Mouse (Mus musculus) left cerebral cortex, postnatal 36 days (tissue): Measurements from ENCODE around the gene Fabp6. TPM values are rescaled to one million over a fixed set of nuclear protein-coding genes. Genes with fewer than 3 reads are reported as not detected.

Source experiments
- DNase-seq, 2 experiments: peaks; one replicate each; pipeline ENCODE4 v3.0.0; 2021 to 2022; ENCODE audit warnings: low spot score in 2 of 2, mixed read lengths in 1 of 2
- intact Hi-C: fragments of 180-260 bp; cut with DNase I; formaldehyde crosslinking; loops from one replicate; pipeline ENCODE4 v1.15.1; 2025
- total RNA-seq, 2 experiments: library from RNA; stranded (reverse); gene quantifications; 2 replicates each; pipeline ENCODE4 v1.2.3; 2021

Fabp6 gene
- not detected for total RNA-seq

DNA sequence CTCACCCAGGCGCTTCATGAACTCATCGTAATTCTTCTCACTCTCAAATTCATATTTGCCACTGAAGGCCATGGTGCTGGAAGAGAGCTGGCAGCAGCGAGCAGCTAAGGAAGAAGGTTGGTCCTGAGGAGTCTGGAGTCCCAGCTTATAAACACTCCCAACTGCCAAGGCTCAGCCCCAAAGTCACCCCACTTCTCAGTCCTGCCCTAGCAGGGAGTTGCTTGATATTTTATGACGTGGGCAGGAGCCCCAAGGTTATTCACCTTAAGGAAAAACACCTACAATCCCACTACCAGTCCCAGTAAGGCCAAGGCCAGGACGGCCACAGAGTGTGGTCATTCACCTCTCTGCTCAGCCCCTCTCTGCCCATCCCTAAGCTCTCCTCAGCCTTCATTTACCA, at the start of gene Fabp6:
Gene Fabp6 (minus strand): TSS at position 101 of the 400 bp plus-strand sequence.
- intact Hi-C loops: no loop called here
- no peak for DNase-seq

DNA sequence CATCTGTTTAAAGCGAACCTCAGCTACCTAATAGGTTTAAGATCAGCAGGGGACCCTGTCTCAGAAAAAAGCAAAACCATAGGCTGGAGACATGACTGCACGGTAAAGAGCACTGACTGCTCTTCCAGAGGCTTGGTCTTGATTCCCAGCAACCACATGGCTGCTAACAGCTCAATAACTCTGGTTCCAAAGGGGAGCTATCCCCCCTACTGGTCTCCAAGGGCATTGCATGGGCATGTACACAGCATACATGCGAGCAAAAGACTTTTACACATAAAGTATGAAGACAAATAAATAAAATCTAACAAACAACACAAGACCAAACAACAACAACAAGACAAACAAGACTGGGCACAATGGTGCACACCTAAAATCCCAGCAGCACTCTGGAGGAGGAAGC, 43.9 kb upstream of the Fabp6 start:
- no peak for DNase-seq
- intact Hi-C loops: no loop called here

DNA sequence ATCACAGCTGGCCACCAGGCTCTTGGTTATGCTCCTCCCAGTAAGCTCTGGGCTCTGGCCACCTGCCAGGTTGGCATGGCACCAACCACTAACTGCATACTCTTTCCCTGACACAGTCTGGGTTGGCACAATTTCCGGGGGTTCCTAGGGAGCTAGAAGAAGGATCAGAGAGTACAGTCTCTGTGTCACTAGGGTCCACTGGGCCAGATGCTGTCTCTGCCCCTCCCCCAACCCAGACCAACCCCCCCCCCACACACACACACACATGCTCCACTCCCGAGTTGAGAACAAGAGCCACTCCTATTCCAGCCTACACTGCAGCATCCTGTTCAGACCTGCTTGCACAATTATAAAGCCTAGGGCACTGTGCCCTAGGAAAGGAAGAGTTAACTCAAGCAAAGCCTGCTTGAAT, 41.8 kb upstream of the Fabp6 start:
- peak; percentile 47 to 59 for DNase-seq
- intact Hi-C loops: no loop called here

DNA sequence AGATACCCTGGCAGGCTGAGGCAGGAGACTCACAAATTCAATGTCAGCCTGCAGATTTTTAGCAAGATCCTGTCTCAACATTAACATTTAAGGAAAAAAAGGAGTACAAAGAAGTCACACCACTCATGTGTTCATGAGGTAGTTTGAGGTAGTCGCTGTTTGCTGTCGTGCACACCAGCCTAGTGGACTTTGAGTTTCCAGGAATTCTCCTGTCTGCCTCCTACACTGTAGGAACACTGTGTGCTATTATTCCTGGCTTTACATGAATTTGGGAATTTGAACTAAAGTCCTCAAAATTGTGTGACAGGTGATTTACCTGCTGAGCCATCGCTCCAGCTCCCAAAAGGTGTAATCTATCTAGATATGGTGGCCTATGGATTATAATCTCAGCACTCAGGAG, 37.1 kb upstream of the Fabp6 start:
- intact Hi-C loops: no loop called here
- no peak for DNase-seq

DNA sequence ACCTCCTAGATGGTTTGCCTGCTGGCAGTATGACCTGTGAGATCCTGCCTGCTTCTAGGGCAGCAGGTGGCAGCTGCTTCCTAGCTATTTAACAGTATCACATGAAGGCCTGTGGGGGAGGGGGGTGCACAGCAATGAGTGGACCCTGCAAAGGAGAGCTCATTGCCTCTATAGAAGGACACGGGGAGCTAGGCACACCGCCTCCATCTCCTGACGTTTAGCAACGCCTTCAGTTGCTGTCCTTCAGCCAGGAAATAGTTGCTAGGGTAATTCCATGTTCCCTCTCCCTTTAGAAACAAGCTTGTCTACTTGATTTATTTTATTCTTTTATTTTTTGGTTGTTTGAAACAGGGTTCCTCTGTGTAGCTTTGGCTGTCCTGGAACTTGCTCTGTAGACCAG, 35.4 kb upstream of the Fabp6 start:
- intact Hi-C loops: no loop called here
- peak; percentile 17 to 26 for DNase-seq

DNA sequence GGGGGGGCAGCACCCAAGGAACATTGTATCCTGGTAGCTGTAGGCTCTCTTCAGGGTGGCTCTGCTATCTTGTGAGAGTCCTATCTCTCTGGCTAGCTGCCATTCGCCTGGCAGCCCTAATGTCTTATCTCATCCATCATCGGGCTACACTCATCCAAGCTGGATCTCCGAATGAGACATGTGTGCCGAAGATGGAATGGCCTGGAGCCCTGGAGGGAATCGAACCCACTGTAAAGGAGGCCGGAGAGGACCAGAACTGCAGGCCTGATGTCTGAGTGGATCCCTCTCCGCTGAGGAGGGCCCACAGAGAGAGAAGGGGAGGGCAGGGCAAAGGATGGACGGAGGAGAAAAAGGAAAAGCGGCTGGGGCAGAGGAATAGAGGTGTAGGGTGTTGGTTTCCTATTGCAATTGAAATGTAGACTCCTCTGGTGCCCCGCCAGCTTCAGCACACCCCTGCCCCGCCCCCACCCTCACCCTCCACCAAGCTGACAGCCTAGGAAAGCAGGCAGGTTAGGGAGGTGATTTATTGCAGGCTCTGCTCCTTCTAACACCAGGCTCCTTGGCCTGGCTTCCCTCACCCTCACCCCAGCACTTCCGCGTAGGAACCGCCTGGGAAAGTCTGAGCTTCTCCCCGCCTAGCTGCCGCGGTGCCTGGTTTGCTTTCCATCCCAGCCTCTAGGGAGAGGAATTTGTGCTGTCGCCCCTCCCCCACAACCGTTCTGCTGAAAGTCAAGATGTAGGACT, 32.5 kb upstream of the Fabp6 start:
- intact Hi-C loops: loop anchor here (5.0 kb wide), 1 partner anchor 48 kb away; the partner anchor contains the start of gene Pwwp2a
- peak; percentile 46 to 47 for DNase-seq

DNA sequence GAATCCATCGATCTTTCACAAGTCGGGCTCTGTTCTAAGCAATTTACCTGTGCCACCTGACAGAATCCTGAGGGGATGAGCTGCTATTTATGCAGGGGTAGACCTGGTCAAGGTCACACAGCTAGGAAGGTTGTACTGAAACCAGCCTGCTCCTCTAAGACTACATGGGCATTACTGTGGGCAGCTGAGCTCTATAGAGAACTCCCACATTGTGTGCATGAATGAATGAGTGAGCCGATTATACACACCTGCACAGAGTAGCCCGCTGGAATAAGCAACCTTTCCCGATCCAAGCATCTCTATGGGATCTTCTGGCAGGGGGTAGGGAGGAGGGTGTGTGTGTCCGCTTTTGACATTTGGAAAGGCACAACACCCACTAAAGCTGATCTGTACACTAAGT, 31.8 kb upstream of the Fabp6 start:
- intact Hi-C loops: loop anchor here (5.0 kb wide), 1 partner anchor 49 kb away; the partner anchor contains the start of gene Pwwp2a
- no peak for DNase-seq

DNA sequence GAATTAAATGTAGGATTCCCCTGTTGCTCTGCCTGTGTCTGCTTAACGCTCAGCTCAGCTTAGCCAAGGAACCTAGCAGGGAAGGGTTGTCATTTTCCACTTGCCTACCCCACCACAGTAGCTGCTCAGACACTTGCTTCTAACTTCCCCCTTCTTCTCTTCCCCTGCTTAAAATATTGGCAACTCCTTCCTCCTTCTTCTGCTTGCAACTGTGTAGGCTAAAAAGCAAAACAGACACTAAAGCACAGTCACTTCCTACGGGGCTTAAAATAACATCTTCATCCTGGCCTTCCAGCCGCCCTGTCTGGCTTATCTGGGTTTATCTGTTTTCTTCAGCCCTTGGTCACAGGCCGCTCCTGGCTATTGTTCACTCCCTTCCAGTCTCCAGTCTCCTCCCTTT, 31.2 kb upstream of the Fabp6 start:
- peak; percentile 19 to 32 for DNase-seq
- intact Hi-C loops: loop anchor here (5.0 kb wide), 1 partner anchor 50 kb away; the partner anchor contains the start of gene Pwwp2a

DNA sequence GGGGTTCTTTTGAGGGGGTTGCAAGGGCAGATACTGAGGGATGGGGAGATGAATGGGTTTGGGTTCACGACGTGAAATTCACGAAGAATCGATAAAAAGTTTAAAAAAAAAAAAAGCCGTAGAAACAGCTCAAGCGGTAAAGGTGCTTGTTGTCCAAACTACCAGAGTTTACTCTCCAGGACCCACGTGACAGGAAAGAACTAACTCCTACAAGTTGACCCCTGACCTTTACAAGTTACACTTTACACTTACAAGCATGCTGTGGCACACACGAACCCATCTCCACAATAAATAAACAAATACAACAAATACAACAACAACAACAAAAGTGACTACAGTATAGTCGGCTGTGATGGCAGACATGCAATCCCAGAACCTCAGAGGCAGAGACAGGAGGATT, 30.3 kb upstream of the Fabp6 start:
- intact Hi-C loops: loop anchor here (5.0 kb wide), 1 partner anchor 51 kb away; the partner anchor contains the start of gene Pwwp2a
- DNase-seq: no peak

DNA sequence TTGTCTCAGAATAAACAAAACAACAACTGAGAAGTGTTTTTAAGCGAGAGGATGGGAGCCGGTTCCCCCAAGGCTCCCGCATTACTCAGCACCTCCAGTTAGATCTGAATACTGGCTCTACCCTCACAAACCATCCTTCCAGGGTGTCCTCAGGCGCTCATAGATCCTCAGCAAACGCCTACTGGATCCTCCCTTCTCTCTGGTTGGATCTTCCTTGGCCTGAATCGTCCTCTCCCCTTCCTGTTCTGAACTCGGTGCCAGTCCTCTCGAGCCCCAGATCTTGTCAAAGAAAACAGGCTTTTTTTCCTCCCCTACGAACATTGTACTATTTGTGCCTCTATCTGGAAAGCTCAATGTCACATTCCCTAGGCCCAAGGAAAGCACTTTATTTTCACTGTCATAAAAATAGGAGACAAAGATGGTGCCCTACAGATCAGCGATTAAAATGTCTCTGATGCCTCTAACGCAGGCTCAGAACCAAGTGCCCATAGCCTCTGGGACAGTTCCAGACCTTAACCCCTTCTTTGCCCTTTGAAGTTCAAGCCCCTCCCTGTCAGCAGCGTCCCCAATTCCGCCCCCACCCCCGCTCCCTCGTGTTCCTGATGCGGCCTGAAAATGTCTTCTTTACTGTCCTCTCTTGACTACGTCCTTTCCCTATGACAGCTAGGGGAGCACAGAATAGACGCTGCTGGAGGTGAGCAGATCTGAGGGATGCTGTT, 25.7 kb upstream of the Fabp6 start:
- intact Hi-C loops: no loop called here
- DNase-seq: peak; percentile 18 to 20

DNA sequence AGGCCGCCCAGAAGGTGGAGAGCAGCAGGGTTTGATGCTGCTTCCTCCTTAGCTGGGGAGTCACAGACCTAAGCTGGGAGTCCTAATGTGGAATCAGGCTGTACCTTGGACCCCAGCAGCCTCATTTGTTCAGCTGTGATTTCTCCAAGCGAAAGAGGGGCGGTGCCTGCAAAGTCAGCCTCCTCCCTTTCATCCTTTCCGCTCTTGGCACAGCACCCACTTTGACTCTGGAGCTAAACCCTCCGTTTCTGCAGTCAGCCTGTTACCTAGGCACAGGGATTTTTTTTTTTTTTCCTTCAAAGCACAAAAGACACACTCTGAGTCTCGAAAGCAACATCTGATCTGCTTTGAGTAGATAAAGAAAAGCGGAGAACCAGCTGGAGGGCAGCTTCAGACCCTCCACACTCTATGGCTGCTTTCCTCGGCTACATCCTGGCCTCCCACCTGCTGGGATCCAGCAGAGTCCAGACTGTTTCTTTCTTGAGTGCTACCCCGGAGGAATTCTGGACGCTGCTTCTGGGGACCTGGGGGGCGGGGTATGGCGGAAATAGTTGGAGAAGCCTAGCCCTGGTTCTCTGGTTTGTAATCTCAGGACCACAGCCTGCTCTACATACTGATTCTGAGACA, 25.1 kb upstream of the Fabp6 start:
- DNase-seq: peak; percentile 32 to 35
- intact Hi-C loops: no loop called here

DNA sequence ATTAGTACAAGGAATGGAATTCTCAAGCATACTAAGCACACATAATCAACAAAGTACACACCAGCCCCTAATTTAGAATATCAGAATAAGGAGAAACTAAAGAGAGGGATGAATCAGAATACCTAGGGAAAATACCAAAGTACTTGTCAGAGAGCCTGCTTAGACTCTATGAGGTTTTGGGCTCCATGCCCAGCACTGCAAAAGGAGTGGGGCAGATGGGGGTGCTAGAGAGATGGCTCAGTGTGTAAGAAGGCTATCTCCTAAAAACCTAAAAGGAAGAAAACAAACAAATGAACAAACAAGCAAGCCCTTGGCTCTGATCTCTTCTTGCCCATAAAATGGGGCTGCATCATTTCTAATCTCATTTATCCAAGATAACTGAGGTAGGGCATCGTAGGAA, 23.0 kb upstream of the Fabp6 start:
- peak; percentile 24 to 32 for DNase-seq
- intact Hi-C loops: no loop called here

DNA sequence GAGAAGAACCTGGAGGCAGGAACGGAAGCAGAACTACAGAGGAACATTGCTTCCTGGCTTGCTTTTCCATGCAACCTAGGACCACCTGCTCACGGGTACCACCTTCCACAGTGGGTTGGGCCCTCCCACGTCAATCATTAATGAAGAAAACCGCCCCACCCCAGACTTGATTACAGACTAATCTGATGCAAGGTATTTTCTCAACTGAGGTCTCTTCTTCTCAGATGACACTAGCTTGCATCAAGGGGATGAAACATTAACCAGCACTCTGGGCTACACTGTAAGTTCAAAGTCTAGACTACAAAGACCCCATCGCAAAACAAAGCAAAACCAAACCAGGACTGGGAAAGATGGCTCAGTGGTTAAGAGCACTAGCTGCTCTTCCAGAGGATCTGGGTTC, 20.4 kb upstream of the Fabp6 start:
- no peak for DNase-seq
- intact Hi-C loops: no loop called here

DNA sequence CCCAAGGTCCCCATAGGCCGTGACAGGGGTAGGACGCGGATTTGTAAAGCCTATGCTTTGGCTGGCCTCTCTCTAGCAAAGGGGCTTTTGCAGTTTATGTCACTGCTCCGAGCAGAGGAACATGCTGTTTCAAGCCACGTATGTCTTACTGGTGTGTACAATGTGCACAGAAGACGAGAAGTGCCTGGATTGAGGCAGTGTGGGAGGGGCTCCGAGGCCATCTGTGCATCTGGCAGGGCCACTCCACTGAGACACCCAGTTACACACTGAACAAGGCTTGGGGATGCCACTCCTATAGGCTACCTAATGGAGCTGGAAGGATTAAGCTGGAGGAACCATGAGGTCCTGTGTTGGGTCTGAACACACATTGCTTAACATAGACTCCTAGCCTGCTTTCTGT, 17.1 kb upstream of the Fabp6 start:
- DNase-seq: no peak
- intact Hi-C loops: no loop called here

DNA sequence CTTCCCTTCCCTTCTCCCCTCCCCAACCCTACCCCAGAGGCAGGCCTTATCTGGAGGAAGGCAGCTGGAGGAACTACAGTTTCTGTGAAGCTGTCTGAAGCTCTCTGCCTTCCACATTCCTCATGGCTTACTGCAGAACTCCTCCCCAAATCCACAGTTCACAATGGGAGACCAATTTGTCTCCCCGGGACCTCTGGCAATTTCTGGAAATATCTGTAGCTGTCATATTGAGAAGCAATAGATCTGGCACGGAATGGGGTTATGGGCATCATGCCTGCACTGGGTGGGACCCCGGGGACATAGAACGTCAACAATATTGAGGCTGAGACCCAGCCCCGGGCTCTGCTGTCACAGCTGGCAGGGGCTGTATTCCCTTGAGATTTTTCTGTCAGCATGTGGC, 16.6 kb upstream of the Fabp6 start:
- intact Hi-C loops: no loop called here
- DNase-seq: no peak

DNA sequence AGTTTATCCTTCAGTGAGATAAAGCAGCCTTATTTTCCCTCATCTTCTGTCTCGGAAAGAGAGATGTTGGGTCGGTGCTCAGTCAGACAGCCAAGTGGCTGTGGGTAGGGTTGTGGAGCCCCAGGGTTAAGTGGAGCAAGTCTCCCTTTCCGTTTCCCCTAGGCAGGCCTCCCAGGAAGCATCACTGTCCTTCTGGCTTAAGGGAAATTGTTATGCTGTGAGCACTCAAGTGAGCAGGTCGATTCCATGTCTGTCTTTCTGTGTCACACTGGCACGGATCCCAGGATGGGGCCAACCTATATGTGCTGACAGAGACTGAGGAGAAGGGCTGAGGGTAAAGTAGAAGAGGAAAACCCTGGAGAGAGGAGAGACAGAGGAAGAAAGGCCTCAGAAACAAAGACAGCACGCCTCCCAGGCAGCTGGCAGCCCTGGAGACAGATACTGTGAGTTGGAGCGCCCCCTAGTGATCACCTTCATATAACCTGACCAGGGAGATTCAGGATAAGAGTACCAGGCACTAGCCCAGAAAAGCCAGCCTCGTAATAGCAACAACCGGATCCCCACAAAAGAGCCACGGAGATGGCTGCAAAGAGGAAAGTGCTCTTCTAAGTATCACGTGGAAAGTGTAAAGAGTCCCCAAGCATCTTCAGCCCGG, 11.6 kb upstream of the Fabp6 start:
- peak; percentile 74 to 78 for DNase-seq
- intact Hi-C loops: loop anchor here (2.0 kb wide), 1 partner anchor 118 kb away; no protein-coding TSS in a partner anchor

DNA sequence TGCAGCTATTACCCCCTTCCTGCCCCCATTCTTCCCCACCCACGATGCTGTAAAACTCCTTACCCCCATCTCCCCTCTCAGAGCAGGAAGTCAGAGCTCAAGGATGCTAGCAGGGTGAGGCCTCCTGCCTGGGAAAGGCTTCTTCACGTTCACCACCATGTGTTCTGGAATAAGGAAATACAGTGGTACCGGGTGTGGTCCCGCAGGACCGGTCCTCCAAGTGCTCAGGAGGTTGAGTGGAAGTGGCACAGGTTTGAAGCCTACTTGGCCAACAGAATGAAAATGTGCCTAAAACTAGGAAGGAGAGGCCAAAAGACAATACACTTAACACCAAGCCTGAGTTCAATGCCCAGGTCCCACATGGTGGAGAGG, 9.3 kb upstream of the Fabp6 start:
- DNase-seq: no peak
- intact Hi-C loops: no loop called here

DNA sequence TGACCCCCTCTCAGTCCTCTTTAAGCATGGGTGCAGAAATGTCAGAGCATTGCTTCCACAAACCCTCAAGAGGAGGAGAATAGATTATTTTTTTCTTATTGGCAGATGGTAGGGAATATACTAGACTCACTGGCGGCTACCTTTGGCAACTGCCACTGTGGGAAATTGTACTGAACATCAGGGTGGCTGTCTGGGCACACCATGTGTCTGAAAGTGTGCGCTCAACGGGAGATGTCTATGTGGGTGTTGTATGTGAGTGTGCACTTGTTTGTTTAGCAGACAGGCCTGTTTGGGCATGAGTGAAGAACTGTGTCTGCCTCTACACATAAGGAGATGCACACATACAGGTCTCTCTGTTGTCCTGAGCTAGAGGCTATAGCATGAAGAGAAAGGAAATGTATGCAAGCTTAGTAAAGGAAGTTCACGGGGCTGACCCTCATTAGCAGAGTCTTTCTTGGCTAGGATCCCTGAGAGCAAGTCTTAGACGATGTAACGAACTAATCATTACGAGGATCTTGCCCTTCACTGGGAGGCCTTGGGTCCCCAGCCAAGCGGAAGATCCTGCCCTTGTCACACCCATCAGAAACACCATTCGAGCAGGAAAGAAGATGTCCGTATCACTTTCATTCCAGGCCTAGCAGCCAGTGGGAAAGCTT, 8.8 kb upstream of the Fabp6 start:
- DNase-seq: no peak
- intact Hi-C loops: no loop called here

DNA sequence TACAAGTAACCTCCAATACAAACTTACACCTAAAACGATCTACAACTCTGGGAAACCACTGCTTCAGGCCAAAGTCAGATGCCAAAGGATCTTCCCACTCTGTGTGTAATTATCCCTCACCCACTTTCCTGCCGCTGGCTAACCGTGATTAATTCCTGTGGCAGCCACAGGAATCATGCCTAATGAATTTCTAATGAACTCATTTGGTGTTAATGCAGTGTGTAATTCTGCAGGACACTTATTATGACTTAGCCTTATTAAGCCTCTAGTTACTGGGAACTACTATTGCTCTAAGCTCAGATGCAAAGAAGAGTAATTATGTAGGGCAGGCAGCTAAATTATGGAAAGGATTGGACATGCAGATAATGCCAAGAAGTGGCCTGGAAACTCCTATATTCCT, 7.1 kb upstream of the Fabp6 start:
- DNase-seq: no peak
- intact Hi-C loops: no loop called here

DNA sequence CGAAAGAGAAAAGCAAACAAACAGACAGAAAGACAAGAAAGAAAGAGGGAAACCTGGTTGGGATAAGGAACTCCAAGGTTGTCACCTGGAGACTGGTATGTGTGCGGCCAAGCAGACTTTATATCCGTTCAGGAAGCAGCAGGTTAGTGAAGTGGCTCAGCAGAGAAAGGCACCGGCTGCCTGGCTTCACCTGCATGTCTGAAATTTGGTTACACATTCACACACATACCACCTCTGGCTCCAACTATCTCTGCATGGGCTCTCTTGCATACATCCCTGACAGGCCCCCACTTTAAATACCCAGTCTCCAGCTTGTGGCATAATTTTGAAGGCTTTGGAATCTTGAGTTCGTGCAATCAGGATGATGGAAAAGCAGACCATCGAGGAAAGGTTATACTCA, 4.5 kb upstream of the Fabp6 start:
- intact Hi-C loops: no loop called here
- no peak for DNase-seq
